Mouse (Mus musculus): ENCODE results near the gene Spcs2. TPM values are rescaled to one million over a fixed set of nuclear protein-coding genes. Genes with fewer than 3 reads are reported as not detected.

The Spcs2 gene
- 18.0 and 20.4 TPM in 2 replicates for polyA plus RNA-seq (2012; rRNA removed)

DNA sequence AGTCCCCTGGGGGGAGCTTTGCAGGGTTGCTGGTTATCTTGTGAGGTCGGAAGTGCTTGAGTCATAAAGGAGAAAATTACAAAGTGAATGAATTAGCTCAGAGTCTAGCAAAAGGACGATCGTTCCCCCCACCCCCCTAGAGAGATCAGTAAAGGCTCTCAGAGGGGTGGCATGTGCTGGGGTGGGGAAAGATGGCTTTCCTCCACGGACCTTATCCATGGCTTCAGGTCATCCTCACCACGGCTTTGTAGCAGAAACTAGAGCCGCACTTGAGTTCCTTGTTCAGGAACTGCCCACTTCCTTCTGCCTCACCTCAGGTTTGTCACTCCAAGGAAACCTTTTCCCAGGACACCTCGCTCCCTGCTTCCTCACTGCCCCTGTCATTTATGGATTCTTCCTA lies at the start of gene Spcs2:
TSS of gene Spcs2 (minus strand) at position 101 of the 400 bp plus-strand sequence.

DNA sequence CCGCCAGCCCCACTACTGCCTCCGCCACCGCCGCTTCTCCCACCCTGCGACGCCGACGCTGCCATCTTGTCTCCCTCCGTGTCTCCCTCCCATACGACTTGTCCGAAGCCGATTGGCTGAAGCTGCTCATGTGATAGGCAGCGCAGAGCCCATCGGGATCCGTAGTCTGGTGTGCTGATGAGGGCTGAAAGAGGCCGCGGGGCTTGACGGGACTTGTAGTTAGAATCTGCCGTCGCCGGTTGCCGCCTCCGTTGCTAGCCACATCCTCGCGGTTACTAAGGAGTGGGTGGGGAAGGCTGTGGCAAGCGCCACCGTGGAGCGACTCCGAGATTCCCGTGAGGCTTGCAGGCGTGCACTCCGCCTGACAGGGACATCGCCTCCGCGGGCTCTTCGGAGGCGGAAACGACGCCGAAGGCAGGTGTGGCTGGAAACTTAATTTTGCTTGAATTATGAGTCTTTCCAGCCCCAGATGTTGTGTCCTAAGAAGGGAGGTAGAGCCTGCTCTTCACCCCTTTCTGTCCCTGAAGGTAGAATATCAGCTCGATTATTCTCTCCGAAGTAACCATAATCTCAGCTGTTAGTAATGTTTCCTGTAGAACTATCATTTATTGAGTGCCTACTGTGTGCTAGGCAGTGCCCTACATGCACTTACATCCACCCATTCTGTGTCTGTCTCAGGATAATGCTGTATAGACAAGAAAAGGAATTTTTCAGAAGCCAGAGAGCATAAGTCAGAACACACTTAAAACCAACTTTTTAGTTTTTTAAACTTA lies 4.3 kb downstream of the Spcs2 start, which contains the start of gene Xrra1:
TSS of gene Xrra1 (plus strand) at position 304 of the 773 bp plus-strand sequence.

DNA sequence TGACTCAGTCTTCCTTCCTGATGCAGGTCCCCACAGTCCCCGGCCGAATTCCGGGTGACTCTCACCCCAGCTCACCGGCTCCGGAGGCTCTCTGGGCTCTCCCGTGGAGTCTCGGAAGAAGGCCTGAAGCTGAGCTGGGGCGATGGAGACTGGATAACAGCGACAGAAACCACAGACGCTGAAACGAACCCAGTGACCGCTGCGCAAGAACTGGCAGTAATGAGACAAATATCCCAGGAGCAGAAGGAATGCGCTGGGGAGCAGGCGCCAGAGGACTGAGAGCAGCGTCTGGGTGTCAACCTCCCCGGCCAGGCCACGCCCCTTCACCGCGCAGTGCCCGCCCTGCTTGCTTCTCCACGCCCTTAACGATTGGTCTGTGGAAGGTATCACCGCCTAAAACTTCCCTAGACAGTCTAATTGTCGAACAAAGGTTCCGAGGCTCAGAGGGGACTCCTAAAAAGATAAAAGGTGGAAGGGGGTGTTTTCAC lies 35.1 kb downstream of the Spcs2 start, which contains the start of gene Neu3:
TSS of gene Neu3 (minus strand) at position 335 of the 488 bp plus-strand sequence.

Other genes starting within 250 kb of the Spcs2 start
- gene Tpbgl, start 236.4 kb downstream of the Spcs2 start, polyA plus RNA-seq (2012; rRNA removed) = 8.2 and 17.2 TPM in 2 replicates
- 20.5 and 25.8 TPM in 2 replicates for gene Slco2b1, start 152.1 kb downstream of the Spcs2 start, polyA plus RNA-seq (2012; rRNA removed)
- gene Olfr520, start 133.2 kb downstream of the Spcs2 start, polyA plus RNA-seq (2012; rRNA removed) = not detected in 2 replicates
- not detected in 2 replicates for gene Olfr521, start 100.0 kb downstream of the Spcs2 start, polyA plus RNA-seq (2012; rRNA removed)
- gene Neu3, start 35.0 kb downstream of the Spcs2 start, polyA plus RNA-seq (2012; rRNA removed) = 16.9 and 21.9 TPM in 2 replicates
- 0.81 and 0.84 TPM in 2 replicates for gene Xrra1, start 4.3 kb downstream of the Spcs2 start, polyA plus RNA-seq (2012; rRNA removed)
- 5.4 and 5.9 TPM in 2 replicates for gene Rnf169, start 117.0 kb upstream of the Spcs2 start, polyA plus RNA-seq (2012; rRNA removed)
- gene Chrdl2, start 142.7 kb upstream of the Spcs2 start, polyA plus RNA-seq (2012; rRNA removed) = 10.3 and 12.1 TPM in 2 replicates